Mouse (Mus musculus) inflammation-experienced regulatory T-cells, adult 6 months (primary cell): ENCODE measurements around the gene Caprin2. TPM values are rescaled to one million over a fixed set of nuclear protein-coding genes. Genes with fewer than 3 reads are reported as not detected.
"Not testable (repeated sequence)": the region's sequence is repeated elsewhere in the genome, so short reads cannot be mapped to it uniquely, and the experiment has no call there.

Source experiments
- ATAC-seq: one replicate; pipeline ENCODE4 v1.8.0; 2017
- polyA plus RNA-seq, 3 experiments: library from polyadenylated mRNA; unstranded; fragments of 100-300 nt; shearing (Covaris generic); gene quantifications; one replicate each; pipeline ENCODE4 v1.2.1; 2017

Caprin2 gene
- 1 to 10 TPM; 3.2 to 6.0 (median 3.5) TPM for polyA plus RNA-seq

GRCm38 (mm10) chr6:148895773-148896506, at the start of gene Caprin2:
Gene Caprin2, minus strand, starts transcription at chr6:148896237.
- ATAC-seq = peak; percentile 93

GRCm38 (mm10) chr6:148944767-148945508, 48.9 kb upstream of the Caprin2 start:
- ATAC-seq = peak; percentile 60

- ATAC-seq = no peak
Observed at GRCm38 (mm10) chr6:148944344-148944766, 48.3 kb upstream of the Caprin2 start.

- no peak for ATAC-seq
Observed at GRCm38 (mm10) chr6:148943695-148944094, 47.7 kb upstream of the Caprin2 start.

- ATAC-seq = no peak
Observed at GRCm38 (mm10) chr6:148942406-148942805, 46.4 kb upstream of the Caprin2 start.

- ATAC-seq = no peak
Observed at GRCm38 (mm10) chr6:148941880-148942279, 45.8 kb upstream of the Caprin2 start.

- ATAC-seq = not testable (repeated sequence)
Observed at GRCm38 (mm10) chr6:148940383-148940782, 44.3 kb upstream of the Caprin2 start.

- ATAC-seq = no peak
Observed at GRCm38 (mm10) chr6:148937693-148938092, 41.7 kb upstream of the Caprin2 start.

- ATAC-seq = peak; percentile 21
Observed at GRCm38 (mm10) chr6:148934961-148935590, 39.0 kb upstream of the Caprin2 start.

GRCm38 (mm10) chr6:148931281-148931680, 35.2 kb upstream of the Caprin2 start:
- no peak for ATAC-seq

GRCm38 (mm10) chr6:148918841-148919398, 22.9 kb upstream of the Caprin2 start:
- ATAC-seq = no peak

- ATAC-seq = no peak
Observed at GRCm38 (mm10) chr6:148917672-148918071, 21.6 kb upstream of the Caprin2 start.

GRCm38 (mm10) chr6:148916817-148917216, 20.8 kb upstream of the Caprin2 start:
- ATAC-seq = no peak

GRCm38 (mm10) chr6:148913938-148914337, 17.9 kb upstream of the Caprin2 start:
- ATAC-seq = peak; percentile 78

- ATAC-seq = not testable (repeated sequence)
Observed at GRCm38 (mm10) chr6:148911906-148912305, 15.9 kb upstream of the Caprin2 start.

GRCm38 (mm10) chr6:148906958-148907357, 10.9 kb upstream of the Caprin2 start:
- no peak for ATAC-seq

GRCm38 (mm10) chr6:148902728-148903127, 6.7 kb upstream of the Caprin2 start:
- no peak for ATAC-seq

GRCm38 (mm10) chr6:148896507-148896851, 442 bp upstream of the Caprin2 start:
- peak; percentile 7 for ATAC-seq

- ATAC-seq = peak; percentile 0
Observed at GRCm38 (mm10) chr6:148894888-148895772, 907 bp downstream of the Caprin2 start.

- ATAC-seq = no peak
Observed at GRCm38 (mm10) chr6:148873911-148874310, 22.1 kb downstream of the Caprin2 start.

GRCm38 (mm10) chr6:148845629-148846028, 50.4 kb downstream of the Caprin2 start:
- ATAC-seq = no peak

GRCm38 (mm10) chr6:148841760-148842159, 54.3 kb downstream of the Caprin2 start:
- no peak for ATAC-seq
